Mouse (Mus musculus): ENCODE measurements at regions not wholly inside any gene's neighbourhood (a gene's known extent, or its start where the extent isn't known, plus 50 kb on each side); places are given as distances from the start of the nearest gene placed in this dataset.

- no peak for ATAC-seq
- no peak overlapping the region for H3K9ac ChIP-seq (ENCODE audit: low read depth, low read length)
- no peak overlapping the region for H3K27ac ChIP-seq (ENCODE audit: low read length)
- H3K27me3 ChIP-seq (ENCODE audit: control insufficient read depth, insufficient read depth, low read depth, low read length), result no peaks in the 10 kb centered on the region
- WGBS, result 88% methylated on average over 5 of the region's 5 CpGs
- no peaks in the 10 kb centered on the region for H3K9me3 ChIP-seq (replicated peaks; ENCODE audit: control insufficient read depth, low read length, poor library complexity, severe bottlenecking)
- no peaks in the 10 kb centered on the region for H3K4me1 ChIP-seq (ENCODE audit: control insufficient read depth, insufficient read depth, low read length)
- no peaks in the 10 kb centered on the region for H3K36me3 ChIP-seq (ENCODE audit: control insufficient read depth, insufficient read depth, low read length)
- H3K4me2 ChIP-seq (ENCODE audit: low read length), result no peak overlapping the region
- no peak overlapping the region for H3K4me3 ChIP-seq (ENCODE audit: low read depth, low read length)
Observed at GRCm38 (mm10) chr3:143662041-143662685, 542.9 kb downstream of the Lmo4 start.

- Histone ChIP-seq H3K9ac (ENCODE audit: low read depth, low read length) (no peak overlapping the region), H3K4me3 (ENCODE audit: low read depth, low read length) (no peak overlapping the region), H3K36me3 (ENCODE audit: control insufficient read depth, insufficient read depth, low read length) (no peaks in the 10 kb centered on the region), H3K4me1 (ENCODE audit: control insufficient read depth, insufficient read depth, low read length) (no peaks in the 10 kb centered on the region), H3K27me3 (ENCODE audit: control insufficient read depth, insufficient read depth, low read depth, low read length) (no peaks in the 10 kb centered on the region), H3K9me3 (replicated peaks; ENCODE audit: control insufficient read depth, low read length, poor library complexity, severe bottlenecking) (no peaks in the 10 kb centered on the region), H3K4me2 (ENCODE audit: low read length) (no peak overlapping the region), H3K27ac (ENCODE audit: low read length) (no peak overlapping the region)
- no peak for ATAC-seq
- 89% methylated on average over 8 of the region's 8 CpGs for WGBS
Observed at GRCm38 (mm10) chr3:143659421-143659978, 545.5 kb downstream of the Lmo4 start.

GRCm38 (mm10) chr3:143647237-143647636 lies 557.8 kb downstream of the Lmo4 start:
- ATAC-seq, result no peak
- Histone ChIP-seq H3K27ac (ENCODE audit: low read length) (no peak overlapping the region), H3K27me3 (ENCODE audit: control insufficient read depth, insufficient read depth, low read depth, low read length) (no peaks in the 10 kb centered on the region), H3K4me3 (ENCODE audit: low read depth, low read length) (no peak overlapping the region), H3K36me3 (ENCODE audit: control insufficient read depth, insufficient read depth, low read length) (no peaks in the 10 kb centered on the region), H3K4me1 (ENCODE audit: control insufficient read depth, insufficient read depth, low read length) (no peaks in the 10 kb centered on the region), H3K4me2 (ENCODE audit: low read length) (no peak overlapping the region), H3K9ac (ENCODE audit: low read depth, low read length) (no peak overlapping the region), H3K9me3 (replicated peaks; ENCODE audit: control insufficient read depth, low read length, poor library complexity, severe bottlenecking) (no peaks in the 10 kb centered on the region)
- WGBS, result 82% methylated on average over 2 of the region's 2 CpGs

- H3K9me3 ChIP-seq (replicated peaks; ENCODE audit: control insufficient read depth, low read length, poor library complexity, severe bottlenecking), result no peaks in the 10 kb centered on the region
- no peaks in the 10 kb centered on the region for H3K4me1 ChIP-seq (ENCODE audit: control insufficient read depth, insufficient read depth, low read length)
- H3K36me3 ChIP-seq (ENCODE audit: control insufficient read depth, insufficient read depth, low read length), result no peaks in the 10 kb centered on the region
- H3K9ac ChIP-seq (ENCODE audit: low read depth, low read length), result no peak overlapping the region
- no peak overlapping the region for H3K27ac ChIP-seq (ENCODE audit: low read length)
- no peaks in the 10 kb centered on the region for H3K27me3 ChIP-seq (ENCODE audit: control insufficient read depth, insufficient read depth, low read depth, low read length)
- no peak overlapping the region for H3K4me2 ChIP-seq (ENCODE audit: low read length)
- WGBS, result 64% methylated on average over 7 of the region's 7 CpGs
- H3K4me3 ChIP-seq (ENCODE audit: low read depth, low read length), result no peak overlapping the region
- ATAC-seq, result no peak
Observed at GRCm38 (mm10) chr3:143646836-143647235, 558.2 kb downstream of the Lmo4 start.

- Histone ChIP-seq H3K4me3 (ENCODE audit: low read depth, low read length) (no peak overlapping the region), H3K4me1 (ENCODE audit: control insufficient read depth, insufficient read depth, low read length) (peaks cover 5% of the 10 kb centered on the region; the same call in 1 of the 2 replicates), H3K27me3 (ENCODE audit: control insufficient read depth, insufficient read depth, low read depth, low read length) (no peaks in the 10 kb centered on the region), H3K36me3 (ENCODE audit: control insufficient read depth, insufficient read depth, low read length) (no peaks in the 10 kb centered on the region), H3K9me3 (replicated peaks; ENCODE audit: control insufficient read depth, low read length, poor library complexity, severe bottlenecking) (no peaks in the 10 kb centered on the region), H3K9ac (ENCODE audit: low read depth, low read length) (no peak overlapping the region), H3K27ac (ENCODE audit: low read length) (no peak overlapping the region), H3K4me2 (ENCODE audit: low read length) (no peak overlapping the region)
- 76% methylated on average over 2 of the region's 2 CpGs for WGBS
- ATAC-seq, result no peak
Observed at GRCm38 (mm10) chr3:143633036-143633435, 572.0 kb downstream of the Lmo4 start.

- Histone ChIP-seq H3K27ac (ENCODE audit: low read length) (no peak overlapping the region), H3K4me2 (ENCODE audit: low read length) (no peak overlapping the region), H3K27me3 (ENCODE audit: control insufficient read depth, insufficient read depth, low read depth, low read length) (no peaks in the 10 kb centered on the region), H3K9ac (ENCODE audit: low read depth, low read length) (no peak overlapping the region), H3K4me1 (ENCODE audit: control insufficient read depth, insufficient read depth, low read length) (peaks cover 5% of the 10 kb centered on the region; the same call in 1 of the 2 replicates), H3K9me3 (replicated peaks; ENCODE audit: control insufficient read depth, low read length, poor library complexity, severe bottlenecking) (no peaks in the 10 kb centered on the region), H3K4me3 (ENCODE audit: low read depth, low read length) (no peak overlapping the region), H3K36me3 (ENCODE audit: control insufficient read depth, insufficient read depth, low read length) (no peaks in the 10 kb centered on the region)
- no peak for ATAC-seq
- WGBS, result 60% methylated on average over 10 of the region's 10 CpGs
Observed at GRCm38 (mm10) chr3:143631183-143631582, 573.8 kb downstream of the Lmo4 start.

GRCm38 (mm10) chr3:143624906-143625305 lies 580.1 kb downstream of the Lmo4 start:
- Histone ChIP-seq H3K9me3 (replicated peaks; ENCODE audit: control insufficient read depth, low read length, poor library complexity, severe bottlenecking) (no peaks in the 10 kb centered on the region), H3K27ac (ENCODE audit: low read length) (no peak overlapping the region), H3K4me2 (ENCODE audit: low read length) (no peak overlapping the region), H3K4me3 (ENCODE audit: low read depth, low read length) (no peak overlapping the region), H3K36me3 (ENCODE audit: control insufficient read depth, insufficient read depth, low read length) (no peaks in the 10 kb centered on the region), H3K9ac (ENCODE audit: low read depth, low read length) (no peak overlapping the region), H3K4me1 (ENCODE audit: control insufficient read depth, insufficient read depth, low read length) (no peaks in the 10 kb centered on the region), H3K27me3 (ENCODE audit: control insufficient read depth, insufficient read depth, low read depth, low read length) (no peaks in the 10 kb centered on the region)
- no peak for ATAC-seq
- 96% methylated on average over 3 of the region's 3 CpGs for WGBS

GRCm38 (mm10) chr3:143622275-143622674 lies 582.7 kb downstream of the Lmo4 start:
- no peak overlapping the region for H3K4me2 ChIP-seq (ENCODE audit: low read length)
- WGBS, result 88% methylated on average over 3 of the region's 3 CpGs
- no peaks in the 10 kb centered on the region for H3K27me3 ChIP-seq (ENCODE audit: control insufficient read depth, insufficient read depth, low read depth, low read length)
- no peak overlapping the region for H3K27ac ChIP-seq (ENCODE audit: low read length)
- ATAC-seq, result no peak
- no peak overlapping the region for H3K4me3 ChIP-seq (ENCODE audit: low read depth, low read length)
- no peaks in the 10 kb centered on the region for H3K9me3 ChIP-seq (replicated peaks; ENCODE audit: control insufficient read depth, low read length, poor library complexity, severe bottlenecking)
- H3K9ac ChIP-seq (ENCODE audit: low read depth, low read length), result no peak overlapping the region
- no peaks in the 10 kb centered on the region for H3K36me3 ChIP-seq (ENCODE audit: control insufficient read depth, insufficient read depth, low read length)
- H3K4me1 ChIP-seq (ENCODE audit: control insufficient read depth, insufficient read depth, low read length), result no peaks in the 10 kb centered on the region

- Histone ChIP-seq H3K4me3 (ENCODE audit: low read depth, low read length) (no peak overlapping the region), H3K4me2 (ENCODE audit: low read length) (no peak overlapping the region), H3K4me1 (ENCODE audit: control insufficient read depth, insufficient read depth, low read length) (no peaks in the 10 kb centered on the region), H3K27ac (ENCODE audit: low read length) (no peak overlapping the region), H3K27me3 (ENCODE audit: control insufficient read depth, insufficient read depth, low read depth, low read length) (no peaks in the 10 kb centered on the region), H3K9me3 (replicated peaks; ENCODE audit: control insufficient read depth, low read length, poor library complexity, severe bottlenecking) (no peaks in the 10 kb centered on the region), H3K36me3 (ENCODE audit: control insufficient read depth, insufficient read depth, low read length) (no peaks in the 10 kb centered on the region), H3K9ac (ENCODE audit: low read depth, low read length) (no peak overlapping the region)
- ATAC-seq, result no peak
- 89% methylated on average over 1 of the region's 1 CpGs for WGBS
Observed at GRCm38 (mm10) chr3:143619125-143619524, 585.9 kb downstream of the Lmo4 start.
